Mouse (Mus musculus) cerebellum, adult 8-10 months (tissue): ENCODE measurements around the gene Gm9837.
"Not testable (repeated sequence)": the region's sequence is repeated elsewhere in the genome, so short reads cannot be mapped to it uniquely, and the experiment has no call there.

ENCODE experiments used
- DNase-seq: peaks from one replicate; pipeline ENCODE4 v3.0.0; 2022

Gene Gm9837

DNA sequence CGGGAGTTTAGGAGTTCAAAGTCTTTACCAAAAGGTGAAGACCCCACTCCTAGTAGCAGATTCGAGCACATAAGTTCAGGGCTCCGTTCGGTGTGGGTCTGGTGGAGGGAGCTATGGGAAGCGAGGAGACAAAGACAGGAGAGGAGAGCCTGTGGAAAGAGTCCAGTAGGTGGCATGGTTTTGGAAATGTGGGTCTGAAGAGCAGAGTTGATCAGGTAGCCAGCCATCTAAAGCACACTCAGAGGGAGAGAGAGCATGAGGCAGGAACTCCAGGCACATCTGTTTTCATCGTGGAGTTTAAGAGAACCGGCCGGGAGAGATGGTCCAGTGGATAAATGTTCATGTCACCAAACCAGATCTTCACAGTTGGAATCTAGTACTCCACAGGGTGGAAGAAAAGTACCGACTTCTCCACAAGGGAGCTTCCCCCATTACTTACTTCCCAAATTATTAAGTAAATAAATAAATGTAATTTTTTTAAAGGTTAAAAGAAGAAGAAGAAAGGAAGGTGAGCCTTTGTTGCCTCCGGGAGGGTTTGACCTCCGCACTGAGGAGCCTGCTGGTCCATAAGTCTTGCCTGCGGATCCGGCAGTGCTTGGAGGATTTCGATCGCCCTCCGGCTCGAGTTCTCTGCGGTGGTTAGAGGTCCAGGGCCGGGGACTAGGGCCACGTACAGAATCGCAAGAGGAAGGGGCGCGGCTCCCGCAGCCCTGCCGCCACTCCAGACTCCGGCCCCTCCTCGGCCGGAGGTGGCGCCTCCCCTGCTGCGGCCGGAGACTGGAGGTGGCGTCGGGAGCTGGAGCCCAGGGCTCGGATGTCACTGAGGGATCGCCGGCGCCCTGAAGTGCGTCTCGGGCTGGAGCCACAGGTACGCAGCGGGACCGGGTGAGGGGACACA lies 13.6 kb downstream of the Gm9837 start, which contains the start of the genes Gm10447 and Shroom1:
Gm10447 (minus strand) TSS at position 637 of the 898 bp plus-strand sequence.
Shroom1 (plus strand) TSS at position 732 of the 898 bp plus-strand sequence.
- DNase-seq: peak; percentile 53

DNA sequence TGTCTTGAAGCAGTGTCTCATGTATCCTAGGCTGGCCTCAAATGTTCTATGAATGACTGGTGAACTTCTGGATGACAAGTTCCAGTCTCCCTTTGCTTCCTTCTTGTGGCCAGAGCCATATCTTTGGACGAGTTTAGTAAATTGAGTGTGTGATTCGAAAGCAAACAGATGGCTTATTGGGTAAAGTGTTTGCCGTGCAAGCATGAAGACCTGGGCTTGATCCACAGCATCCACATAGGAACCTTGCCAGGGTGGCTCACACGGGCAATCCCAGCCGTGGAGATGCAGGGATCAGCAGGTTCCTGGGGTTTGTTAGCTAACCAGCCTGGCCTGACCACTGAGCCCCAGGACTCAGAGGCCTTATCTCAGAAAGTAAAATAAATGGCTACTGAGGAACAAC lies 17.2 kb downstream of the Gm9837 start:
- no peak for DNase-seq

DNA sequence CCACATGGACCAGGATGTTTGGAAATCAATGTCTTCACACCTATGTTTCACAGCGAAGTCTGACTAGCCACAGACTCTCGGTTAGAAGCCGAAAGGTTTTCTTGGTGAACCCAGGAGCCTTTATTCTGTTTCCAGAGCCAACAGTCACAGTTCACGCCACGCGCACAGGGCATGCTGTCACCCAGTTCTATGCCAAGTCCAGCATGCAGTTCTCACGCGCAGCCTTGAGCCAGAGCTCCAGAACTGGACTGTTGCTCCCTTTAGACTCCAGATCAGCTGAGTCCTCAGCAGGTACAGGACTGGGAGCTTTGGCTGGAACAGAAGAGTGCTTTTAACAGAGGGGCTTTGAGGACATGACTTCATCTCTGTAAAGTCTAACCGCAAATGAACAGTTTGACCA lies 17.9 kb downstream of the Gm9837 start:
- DNase-seq: no peak

DNA sequence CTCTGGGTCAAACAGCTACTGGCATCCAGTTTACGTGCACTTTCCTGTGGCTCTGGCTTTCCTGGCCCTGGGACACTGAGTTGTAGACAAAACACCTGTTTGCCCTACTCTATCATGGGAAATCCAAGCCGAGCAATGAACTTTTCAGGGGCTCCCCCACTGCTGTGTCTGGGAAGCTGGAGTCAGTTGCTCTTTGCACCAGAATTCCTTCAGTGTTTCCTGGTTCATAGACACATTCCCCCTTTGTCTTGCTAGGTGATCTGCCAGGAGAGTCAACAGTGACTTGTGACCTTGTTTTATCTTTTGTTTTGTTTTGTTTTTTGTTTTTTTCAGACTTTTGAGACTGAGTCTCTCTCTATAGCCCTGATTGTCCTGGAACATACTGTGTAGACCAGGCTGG lies 18.9 kb downstream of the Gm9837 start:
- DNase-seq: no peak

DNA sequence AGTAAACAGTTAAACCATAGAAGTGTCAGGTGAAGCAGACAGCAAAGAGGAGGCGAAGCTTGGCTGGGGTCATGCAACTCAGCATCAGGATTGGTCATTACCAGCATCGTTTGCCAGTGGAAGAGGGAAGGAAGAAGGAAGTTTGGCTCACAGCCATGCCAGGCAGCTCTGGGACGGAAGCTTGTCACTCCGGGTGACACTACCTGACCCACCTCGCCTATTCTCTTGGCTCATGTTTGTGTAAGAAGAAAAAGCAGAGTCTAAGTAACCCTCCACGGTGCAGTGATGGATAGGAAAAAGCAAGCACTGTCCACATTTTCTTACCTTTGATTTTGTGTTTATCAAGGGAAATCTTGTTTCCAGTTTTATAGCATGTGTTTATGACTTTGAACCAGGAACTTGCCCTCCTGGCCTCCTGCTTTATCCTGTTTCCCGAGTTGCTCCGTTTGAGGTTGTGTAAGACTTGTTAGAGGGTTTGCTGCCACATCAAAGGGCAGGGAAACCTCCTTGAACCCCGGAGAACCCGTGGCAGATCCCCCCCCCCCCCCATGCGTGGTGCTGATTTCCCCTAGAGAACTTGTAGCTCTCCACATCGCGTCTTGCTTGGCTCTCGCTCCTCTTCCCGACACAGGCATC lies 20.1 kb downstream of the Gm9837 start:
- no peak for DNase-seq

DNA sequence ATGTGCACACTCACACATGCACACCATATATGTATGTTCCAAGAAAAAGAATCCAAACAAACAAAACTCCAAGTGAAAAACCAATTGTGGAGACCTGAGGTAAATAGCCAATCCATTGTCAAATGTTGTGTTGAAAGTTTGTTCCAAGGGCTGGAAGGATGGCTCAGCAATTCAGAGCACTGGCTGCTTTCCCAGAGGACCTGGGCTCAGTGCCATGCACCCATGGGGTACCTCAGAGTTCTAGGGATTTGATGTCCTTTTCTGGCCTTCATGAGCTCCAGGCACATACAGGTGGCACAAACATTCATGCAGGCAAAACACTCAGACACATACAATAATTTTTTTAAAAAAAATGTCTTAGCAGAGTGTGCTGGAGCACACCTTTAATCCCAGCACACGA lies 21.8 kb downstream of the Gm9837 start:
- DNase-seq: peak; percentile 92

DNA sequence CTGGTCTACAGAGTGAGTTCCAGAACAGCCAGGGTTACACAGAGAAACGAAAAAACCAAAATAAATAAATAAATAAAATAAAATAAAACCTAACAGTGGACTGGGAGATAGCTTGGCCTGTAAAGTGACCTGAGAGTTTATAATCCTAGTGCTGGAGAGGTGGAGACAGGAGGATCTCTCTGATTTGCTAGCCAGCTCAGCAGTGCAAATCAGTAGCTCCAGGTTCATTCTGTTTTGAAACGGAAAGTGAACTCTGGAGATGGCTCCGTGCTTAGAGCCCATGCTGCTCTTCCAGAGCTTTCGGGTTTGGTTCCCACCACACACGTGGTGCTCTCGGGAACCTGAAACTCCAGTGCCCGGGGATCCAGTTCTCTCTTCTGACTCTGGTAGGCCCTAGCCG lies 22.3 kb downstream of the Gm9837 start:
- no peak for DNase-seq

DNA sequence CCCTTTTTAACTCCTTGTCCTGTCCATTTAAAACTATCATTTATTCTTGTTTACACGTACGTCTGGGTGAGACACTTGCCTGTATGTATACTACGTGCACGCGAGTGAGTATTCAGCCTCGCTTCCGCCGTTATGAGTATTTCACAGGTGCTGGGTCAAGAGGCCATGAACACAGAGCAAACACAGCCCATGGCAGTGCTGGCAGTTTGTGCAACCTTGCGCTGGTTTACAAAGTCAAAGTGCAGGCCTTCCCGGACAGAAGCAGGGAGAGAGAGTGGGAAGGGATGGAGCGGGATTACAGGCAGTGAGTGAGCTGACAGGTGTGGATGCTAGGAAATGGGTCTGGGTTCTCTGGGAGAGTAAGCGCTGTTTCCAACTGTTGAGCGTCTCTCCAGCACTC lies 24.1 kb downstream of the Gm9837 start:
- no peak for DNase-seq

DNA sequence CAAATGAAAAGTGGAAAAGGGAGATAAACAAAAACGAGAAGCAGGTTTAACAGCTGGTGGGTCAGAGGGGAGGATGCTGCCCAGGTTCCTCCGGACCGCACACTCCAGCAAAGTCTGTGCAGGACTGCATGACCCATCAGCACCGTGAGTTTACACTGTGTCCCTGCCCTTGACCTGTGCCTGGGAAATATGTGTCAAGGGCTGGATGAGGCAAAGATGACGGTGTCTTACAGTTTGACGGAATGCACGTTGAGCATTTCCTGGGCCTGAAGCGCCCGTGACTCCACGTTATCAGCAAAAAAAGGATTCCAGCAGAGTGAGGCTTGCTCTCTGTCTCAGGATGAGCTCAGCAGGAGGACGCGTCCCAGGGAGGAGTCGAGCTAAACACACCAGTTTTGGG lies 24.7 kb downstream of the Gm9837 start:
- no peak for DNase-seq

DNA sequence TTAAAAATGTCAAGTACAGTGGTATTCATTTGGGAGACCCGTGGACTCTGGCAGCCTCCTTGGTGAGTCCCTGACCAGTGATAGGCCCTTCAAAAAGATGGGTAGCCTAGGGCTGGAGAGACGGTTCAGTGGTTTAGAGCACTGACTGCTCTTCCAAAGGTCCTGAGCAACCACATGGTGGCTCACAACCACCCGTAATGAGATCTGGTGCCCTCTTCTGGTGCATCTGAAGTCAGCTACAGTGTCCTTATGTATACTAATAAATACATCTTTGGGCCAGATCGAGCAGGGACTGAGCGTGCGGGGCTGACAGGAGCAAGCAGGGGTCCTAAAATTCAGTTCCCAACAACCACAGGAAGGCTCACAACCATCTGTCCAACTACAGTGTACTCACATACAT lies 26.4 kb downstream of the Gm9837 start:
- DNase-seq: no peak

DNA sequence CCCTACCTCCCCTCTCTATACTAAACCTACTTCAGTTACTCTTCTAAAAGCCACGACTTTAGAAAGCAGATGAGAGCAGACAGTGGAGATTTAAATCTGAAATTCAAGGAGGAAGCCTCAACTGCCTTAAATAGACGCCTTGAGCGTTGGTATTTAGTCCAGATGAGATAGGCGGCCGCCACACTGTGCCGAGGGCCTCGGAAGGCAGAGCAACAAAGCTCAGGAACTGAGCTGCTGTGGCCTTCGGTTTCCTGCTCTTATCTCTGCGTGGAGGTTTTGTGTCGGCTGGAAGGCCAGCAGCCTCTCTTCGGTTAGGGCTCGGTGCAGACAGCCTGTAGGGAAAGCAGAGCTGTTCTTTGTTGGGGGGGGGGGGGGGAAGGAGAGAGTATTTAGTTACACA lies 28.4 kb downstream of the Gm9837 start:
- no peak for DNase-seq

DNA sequence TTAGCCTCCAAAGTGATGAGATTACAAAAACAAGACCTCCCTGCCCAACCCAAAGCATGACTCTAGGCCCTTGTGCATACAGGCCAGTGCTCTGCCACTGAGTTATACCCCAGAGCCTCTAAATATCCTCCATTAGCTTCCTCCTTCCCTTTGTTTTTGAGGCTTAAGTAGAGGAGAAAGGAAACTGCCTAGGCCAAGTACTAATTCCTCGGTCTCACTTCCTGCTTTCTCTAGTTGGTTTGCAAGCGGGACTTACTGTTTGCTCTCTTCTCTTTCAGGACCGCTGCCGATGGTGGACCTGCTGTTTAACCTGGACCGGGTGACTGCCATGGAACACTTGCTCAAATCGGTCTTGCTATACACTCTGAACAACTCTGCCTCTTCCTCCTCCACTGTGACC lies 33.9 kb downstream of the Gm9837 start:
- DNase-seq: no peak

DNA sequence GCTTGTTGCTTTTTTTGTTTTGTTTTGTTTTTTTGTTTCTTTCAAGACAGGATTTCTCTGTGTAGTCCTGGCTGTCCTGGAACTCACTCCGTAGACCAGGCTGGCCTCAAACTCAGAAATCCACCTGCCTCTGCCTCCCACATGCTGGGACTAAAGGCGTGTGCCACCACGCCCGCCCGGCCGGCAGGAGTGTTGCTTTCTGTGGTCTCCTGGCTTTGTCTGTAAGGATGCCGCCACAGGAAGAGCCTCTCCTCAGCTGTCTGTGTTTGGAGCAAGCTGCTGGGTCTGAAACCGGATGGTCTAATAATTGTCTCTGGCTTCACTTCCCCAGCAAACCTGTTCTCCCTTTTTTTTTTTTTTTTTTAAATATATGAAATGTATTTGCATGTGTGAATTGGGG lies 34.8 kb downstream of the Gm9837 start:
- DNase-seq: no peak

DNA sequence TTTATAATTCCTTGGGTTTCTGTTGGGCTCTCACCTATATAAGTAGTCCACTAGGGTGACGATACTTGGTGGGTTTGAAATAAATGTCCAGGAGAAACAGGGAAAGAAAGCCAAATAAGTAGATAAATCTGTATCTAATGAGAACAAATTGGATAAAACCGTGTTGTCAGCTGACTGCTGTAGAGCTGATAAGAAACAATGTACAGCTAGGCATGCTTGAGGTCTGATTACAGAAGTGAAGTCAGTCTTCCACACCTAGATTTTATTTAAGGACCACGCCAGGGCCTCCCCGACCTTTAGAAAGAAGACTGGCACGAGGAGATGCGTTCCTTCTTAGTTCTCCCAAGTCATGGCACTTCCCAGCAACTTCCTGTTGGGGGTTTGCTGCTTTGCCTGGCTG lies 37.2 kb downstream of the Gm9837 start:
- no peak for DNase-seq

DNA sequence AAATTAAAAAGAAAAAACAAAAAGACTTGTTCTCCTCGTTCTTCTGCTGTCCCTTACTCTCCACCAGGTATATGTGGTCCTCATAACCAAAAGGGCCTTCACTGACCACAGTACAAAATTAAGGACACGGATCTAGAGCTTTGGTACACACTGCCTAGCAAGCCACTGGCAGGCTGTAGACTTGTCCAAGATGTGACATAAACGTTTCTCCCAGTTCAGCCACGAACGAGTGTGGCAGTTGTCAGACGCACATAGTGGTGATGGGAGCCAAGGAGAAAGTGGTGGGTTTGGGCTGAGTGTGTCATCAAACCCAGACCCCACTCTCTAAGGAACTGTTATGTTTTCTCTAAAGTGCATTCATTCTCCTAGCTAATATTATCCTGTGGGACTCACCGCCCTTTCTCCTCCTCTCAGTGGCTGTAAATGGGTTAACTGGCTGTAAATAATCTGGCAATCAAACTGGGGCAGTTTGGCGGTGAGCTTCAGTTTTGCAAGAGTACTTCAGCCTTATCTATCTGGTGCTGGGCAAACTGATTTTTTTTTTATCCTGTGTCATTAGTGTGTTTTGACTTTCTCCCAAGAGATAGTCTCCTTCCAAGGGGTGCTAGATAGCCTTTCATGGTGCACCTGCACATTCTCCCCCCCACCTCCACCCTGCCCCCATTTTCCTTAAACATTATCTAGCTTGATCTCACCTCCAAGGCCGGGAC lies 38.8 kb downstream of the Gm9837 start:
- no peak for DNase-seq

DNA sequence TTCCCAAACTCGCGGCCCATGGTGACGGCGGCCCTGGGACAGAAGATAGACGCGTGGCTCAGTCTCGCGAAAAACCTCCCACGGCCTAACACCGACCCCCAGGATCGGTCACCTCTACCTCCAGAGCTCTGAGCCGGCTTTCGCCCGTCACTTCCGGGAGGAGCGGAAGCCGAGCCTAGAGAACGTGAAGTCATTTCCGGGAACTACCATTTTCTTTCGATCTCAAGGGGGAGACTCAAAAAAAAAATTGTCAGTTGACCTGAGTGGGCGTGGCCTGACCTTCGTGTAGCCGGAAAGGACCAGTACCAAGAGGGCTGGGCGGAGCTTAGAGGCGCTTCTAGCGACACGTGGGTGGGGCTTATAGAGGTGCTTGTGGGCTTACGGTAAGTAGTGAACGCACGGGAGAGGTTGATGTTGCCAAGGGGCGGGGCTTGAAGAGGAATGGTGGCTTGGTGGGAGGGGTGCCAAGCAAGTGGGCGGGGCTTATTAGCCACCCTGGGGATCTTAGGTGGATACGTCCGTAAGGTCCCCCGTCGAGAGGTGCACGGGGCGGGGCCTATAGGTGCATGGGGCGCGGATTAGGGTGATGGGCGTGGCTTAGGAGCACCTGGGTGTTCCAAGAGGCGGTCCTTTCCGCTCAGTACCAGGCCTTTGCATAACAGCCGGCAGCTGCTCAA lies 39.5 kb downstream of the Gm9837 start, which contains the start of the genes Uqcrq and Gdf9:
Uqcrq (minus strand) TSS at position 162 of the 677 bp plus-strand sequence.
Gdf9 (plus strand) TSS at position 354 of the 677 bp plus-strand sequence.
- DNase-seq: peak; percentile 100

DNA sequence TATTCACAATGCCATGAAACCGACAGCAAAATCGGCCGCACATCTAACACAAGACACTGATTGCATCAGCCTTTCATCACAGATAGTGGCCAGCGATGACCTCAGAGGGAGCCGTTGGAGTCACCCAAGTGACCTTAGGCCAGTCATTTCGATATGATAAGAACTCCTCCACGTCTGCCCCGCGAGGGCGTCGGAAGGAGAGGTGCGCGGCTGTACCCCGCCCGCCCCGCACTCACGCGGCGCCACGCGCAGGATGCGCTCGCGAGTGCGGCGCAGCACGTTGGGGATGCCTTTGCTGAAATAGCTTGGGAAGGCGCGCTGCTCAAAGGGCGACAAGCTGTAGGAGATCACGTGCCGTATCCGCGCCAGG lies 40.0 kb downstream of the Gm9837 start:
- no peak for DNase-seq

DNA sequence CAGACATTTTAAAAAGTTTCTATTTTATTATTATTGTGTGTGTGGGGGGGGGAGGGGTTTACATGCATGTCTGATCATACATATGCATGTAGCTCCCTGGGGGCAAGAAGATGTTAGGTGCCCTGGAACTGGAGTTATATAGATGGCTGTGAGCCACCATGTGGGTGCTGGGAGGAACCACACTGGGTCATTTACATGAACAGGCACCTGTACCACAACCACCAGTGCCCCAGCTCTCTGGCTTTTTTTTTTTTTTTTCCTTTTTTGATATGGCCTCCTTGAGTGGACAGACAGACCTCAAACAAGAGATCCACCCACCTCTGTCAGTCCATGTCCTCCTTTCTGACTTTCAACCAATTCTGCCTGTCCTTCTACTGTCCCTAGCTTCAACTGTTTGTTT lies 41.1 kb downstream of the Gm9837 start:
- no peak for DNase-seq

DNA sequence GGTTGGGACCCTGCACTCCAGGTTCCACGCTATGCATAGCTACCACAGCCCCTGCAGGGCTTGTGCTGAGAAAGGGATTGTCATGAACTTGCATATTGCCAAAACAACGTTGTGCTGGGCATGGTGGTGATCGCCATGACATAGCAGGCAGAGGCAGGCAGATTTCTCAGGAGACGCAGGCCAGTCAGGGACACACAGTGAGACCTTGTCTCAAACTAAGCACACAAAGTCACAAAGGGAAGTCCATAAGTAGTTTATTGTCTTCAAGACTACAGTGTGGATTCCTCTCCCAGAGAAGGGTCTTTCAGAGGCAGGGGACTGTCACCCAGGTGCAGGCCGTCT lies 41.6 kb downstream of the Gm9837 start:
- DNase-seq: no peak

DNA sequence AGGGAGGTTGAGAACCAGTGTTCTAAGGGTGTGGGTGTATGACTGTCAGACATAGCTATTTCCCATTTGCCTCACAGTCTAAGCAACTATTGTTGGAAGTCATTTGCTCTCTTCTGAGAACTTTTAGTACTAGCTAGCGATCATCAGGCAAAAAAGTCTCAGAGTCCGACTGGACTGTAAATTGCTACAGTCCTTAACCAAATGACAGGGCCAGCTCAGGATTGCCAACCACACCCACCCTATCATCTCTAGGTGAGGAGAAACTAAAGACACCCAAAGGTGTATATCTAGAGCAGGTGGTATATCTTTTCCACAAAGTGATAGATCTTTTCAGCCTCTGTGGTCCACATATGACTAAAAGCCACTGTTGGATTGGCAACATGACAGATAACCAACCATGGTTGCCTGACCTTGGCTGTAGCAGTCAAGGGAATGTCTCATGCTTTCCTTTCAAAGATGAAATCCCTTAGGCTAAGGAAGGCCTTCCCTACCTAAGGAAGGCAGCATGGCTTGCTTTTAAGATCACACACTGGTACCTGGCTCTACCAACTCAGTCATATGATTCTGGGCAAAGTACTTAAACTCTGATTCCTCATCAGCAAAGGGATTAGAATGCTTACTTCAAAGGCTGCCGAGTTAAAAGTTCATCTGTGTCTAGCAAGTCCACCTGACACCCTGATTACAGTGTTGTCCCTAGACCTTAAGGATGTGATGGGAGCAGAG lies 42.1 kb downstream of the Gm9837 start:
- DNase-seq: no peak

DNA sequence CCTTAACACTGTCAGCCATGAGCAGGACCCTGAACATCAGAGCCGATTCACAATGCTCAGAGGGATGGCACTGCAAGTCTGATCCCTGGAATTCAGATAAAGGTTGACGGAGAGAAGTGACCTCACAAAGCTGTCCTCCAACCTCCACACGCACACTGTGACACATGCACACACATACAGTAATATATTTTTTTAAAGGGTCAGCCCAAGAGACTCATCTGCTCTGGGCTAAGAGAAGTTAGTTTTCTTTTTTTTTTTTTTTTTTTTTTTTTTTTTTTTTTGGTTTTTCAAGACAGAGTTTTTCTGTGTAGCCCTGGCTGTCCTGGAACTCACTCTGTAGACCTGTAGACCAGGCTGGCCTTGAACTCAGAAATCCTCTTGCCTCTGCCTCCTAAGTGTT lies 43.4 kb downstream of the Gm9837 start:
- not testable (repeated sequence) for DNase-seq

DNA sequence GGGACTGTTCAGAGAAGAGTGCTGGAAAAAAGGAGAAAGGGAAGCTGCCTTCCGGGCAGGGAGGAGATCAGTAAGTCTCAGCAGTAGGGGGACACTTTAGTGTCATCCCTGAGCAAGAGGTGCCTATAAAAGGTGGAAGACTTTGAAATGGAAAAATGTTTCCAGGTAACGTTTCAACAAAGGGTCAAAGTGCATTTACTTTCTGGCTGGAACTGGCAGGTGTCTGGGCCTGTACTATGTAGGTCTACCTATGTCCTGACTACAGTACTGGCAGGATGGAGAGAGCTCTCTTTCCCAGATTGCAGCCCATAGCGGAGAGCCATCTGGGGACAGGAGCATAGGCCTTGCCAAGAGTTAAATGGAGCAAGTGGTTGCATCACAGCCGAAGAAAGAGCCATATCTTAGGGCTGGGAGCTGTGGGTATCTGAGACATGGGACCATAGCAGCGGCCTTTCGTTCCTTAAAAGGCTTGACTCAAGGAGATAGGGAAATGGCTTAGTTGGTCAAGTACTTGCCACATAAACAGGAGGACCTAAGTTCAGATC lies 44.5 kb downstream of the Gm9837 start:
- no peak for DNase-seq
